Mouse (Mus musculus): ENCODE results near the gene Dnajc7. TPM values are rescaled to one million over a fixed set of nuclear protein-coding genes. Genes with fewer than 3 reads are reported as not detected.
A peak's percentile ranks its signal among the peaks of the same experiment; 100 is the strongest.

Dnajc7 gene
- total RNA-seq, 2 experiments from 2014 or later: 248 to 263 TPM

- no peak for DNase-seq (ENCODE audit: extremely low spot score in 1 of 2, low spot score in 2 of 2)
- H3K4me3 ChIP-seq: 0 out of 2 replicates have a peak overlapping the region, but pooled peaks have one; percentile 7
- H3K27ac ChIP-seq: peak overlapping the region; percentile 62
- no peak for TF ChIP-seq CTCF (IDR thresholded peaks at IDR 0.05)
- intact Hi-C loops (cut with DNase I): loop anchor here (5.0 kb wide), 1 partner anchor 188 kb away; no protein-coding TSS in a partner anchor
Measured at GRCm38 (mm10) chr11:100564703-100565102, 55.3 kb downstream of the Dnajc7 start.

GRCm38 (mm10) chr11:100564297-100564696 is 55.7 kb downstream of the Dnajc7 start:
- peak; percentile 60 to 76 for DNase-seq (ENCODE audit: extremely low spot score in 1 of 2, low spot score in 2 of 2)
- Histone ChIP-seq H3K27ac (peak overlapping the region; percentile 62), H3K4me3 (0 out of 2 replicates have a peak overlapping the region, but pooled peaks have one; percentile 7)
- no peak for TF ChIP-seq CTCF (IDR thresholded peaks at IDR 0.05)
- intact Hi-C loops (cut with DNase I): loop anchor here (5.0 kb wide), 1 partner anchor 188 kb away; no protein-coding TSS in a partner anchor

GRCm38 (mm10) chr11:100561748-100562147 is 58.2 kb downstream of the Dnajc7 start:
- intact Hi-C loops (cut with DNase I): loop anchor here (5.0 kb wide), 1 partner anchor 191 kb away; no protein-coding TSS in a partner anchor
- Histone ChIP-seq H3K4me3 (no peak overlapping the region), H3K27ac (no peak overlapping the region)
- TF ChIP-seq CTCF (IDR thresholded peaks at IDR 0.05): no peak
- DNase-seq (ENCODE audit: extremely low spot score in 1 of 2, low spot score in 2 of 2): no peak

GRCm38 (mm10) chr11:100559476-100559875 is 60.5 kb downstream of the Dnajc7 start:
- intact Hi-C loops (cut with DNase I): loop anchor here (5.0 kb wide), 1 partner anchor 47 kb away; no protein-coding TSS in a partner anchor
- Histone ChIP-seq H3K4me3 (no peak overlapping the region), H3K27ac (no peak overlapping the region)
- no peak for DNase-seq (ENCODE audit: extremely low spot score in 1 of 2, low spot score in 2 of 2)
- no peak for TF ChIP-seq CTCF (IDR thresholded peaks at IDR 0.05)

- TF ChIP-seq CTCF (IDR thresholded peaks at IDR 0.05): no peak
- no peak for DNase-seq (ENCODE audit: extremely low spot score in 1 of 2, low spot score in 2 of 2)
- no peak overlapping the region for H3K4me3 ChIP-seq
- no peak overlapping the region for H3K27ac ChIP-seq
- intact Hi-C loops (cut with DNase I): loop anchor here (5.0 kb wide), 1 partner anchor 45 kb away; no protein-coding TSS in a partner anchor
Measured at GRCm38 (mm10) chr11:100557563-100557962, 62.4 kb downstream of the Dnajc7 start.

- H3K27ac ChIP-seq: no peak overlapping the region
- intact Hi-C loops (cut with DNase I): loop anchor here (5.0 kb wide), 1 partner anchor 43 kb away; no protein-coding TSS in a partner anchor
- TF ChIP-seq CTCF (IDR thresholded peaks at IDR 0.05): peak; percentile 68
- H3K4me3 ChIP-seq: no peak overlapping the region
- peak; percentile 42 to 43 for DNase-seq (ENCODE audit: extremely low spot score in 1 of 2, low spot score in 2 of 2)
Measured at GRCm38 (mm10) chr11:100555583-100555982, 64.4 kb downstream of the Dnajc7 start.

GRCm38 (mm10) chr11:100552842-100553241 is 67.1 kb downstream of the Dnajc7 start:
- intact Hi-C loops (cut with DNase I): no loop called here

GRCm38 (mm10) chr11:100550101-100550500 is 69.9 kb downstream of the Dnajc7 start:
- DNase-seq (ENCODE audit: extremely low spot score in 1 of 2, low spot score in 2 of 2): no peak
- intact Hi-C loops (cut with DNase I): no loop called here
- Histone ChIP-seq H3K27ac (no peak overlapping the region), H3K4me3 (no peak overlapping the region)
- TF ChIP-seq CTCF (IDR thresholded peaks at IDR 0.05): no peak

More at GRCm38 (mm10) chr11:100552842-100553241, 67.1 kb downstream of the Dnajc7 start:
- no peak for TF ChIP-seq CTCF (IDR thresholded peaks at IDR 0.05)
- no peak for DNase-seq (ENCODE audit: extremely low spot score in 1 of 2, low spot score in 2 of 2)
- Histone ChIP-seq H3K4me3 (no peak overlapping the region), H3K27ac (no peak overlapping the region)

- no peak for DNase-seq (ENCODE audit: extremely low spot score in 1 of 2, low spot score in 2 of 2)
- intact Hi-C loops (cut with DNase I): no loop called here
- Histone ChIP-seq H3K27ac (no peak overlapping the region), H3K4me3 (no peak overlapping the region)
- no peak for TF ChIP-seq CTCF (IDR thresholded peaks at IDR 0.05)
Measured at GRCm38 (mm10) chr11:100549466-100549865, 70.5 kb downstream of the Dnajc7 start.

- no peak for DNase-seq (ENCODE audit: extremely low spot score in 1 of 2, low spot score in 2 of 2)
- Histone ChIP-seq H3K27ac (no peak overlapping the region), H3K4me3 (no peak overlapping the region)
- intact Hi-C loops (cut with DNase I): no loop called here
- no peak for TF ChIP-seq CTCF (IDR thresholded peaks at IDR 0.05)
Measured at GRCm38 (mm10) chr11:100548141-100548540, 71.8 kb downstream of the Dnajc7 start.

GRCm38 (mm10) chr11:100546955-100547354 is 73.0 kb downstream of the Dnajc7 start:
- no peak overlapping the region for H3K4me3 ChIP-seq
- TF ChIP-seq CTCF (IDR thresholded peaks at IDR 0.05): no peak
- intact Hi-C loops (cut with DNase I): no loop called here
- DNase-seq (ENCODE audit: extremely low spot score in 1 of 2, low spot score in 2 of 2): no peak
- H3K27ac ChIP-seq: no peak overlapping the region

- no peak for TF ChIP-seq CTCF (IDR thresholded peaks at IDR 0.05)
- Histone ChIP-seq H3K4me3 (peak overlapping the region; percentile 52), H3K27ac (peak overlapping the region; percentile 9; the same call in 1 of the 2 replicates)
- DNase-seq (ENCODE audit: extremely low spot score in 1 of 2, low spot score in 2 of 2): no peak
- intact Hi-C loops (cut with DNase I): loop anchor here (1.0 kb wide), 1 partner anchor 17 kb away; no protein-coding TSS in a partner anchor
Measured at GRCm38 (mm10) chr11:100545746-100546085, 74.3 kb downstream of the Dnajc7 start.

All from left cerebral cortex, adult 2 months (tissue).